Comparison of ENCODE assay signal across 8 mouse cellular contexts in the genomic region with DNA sequence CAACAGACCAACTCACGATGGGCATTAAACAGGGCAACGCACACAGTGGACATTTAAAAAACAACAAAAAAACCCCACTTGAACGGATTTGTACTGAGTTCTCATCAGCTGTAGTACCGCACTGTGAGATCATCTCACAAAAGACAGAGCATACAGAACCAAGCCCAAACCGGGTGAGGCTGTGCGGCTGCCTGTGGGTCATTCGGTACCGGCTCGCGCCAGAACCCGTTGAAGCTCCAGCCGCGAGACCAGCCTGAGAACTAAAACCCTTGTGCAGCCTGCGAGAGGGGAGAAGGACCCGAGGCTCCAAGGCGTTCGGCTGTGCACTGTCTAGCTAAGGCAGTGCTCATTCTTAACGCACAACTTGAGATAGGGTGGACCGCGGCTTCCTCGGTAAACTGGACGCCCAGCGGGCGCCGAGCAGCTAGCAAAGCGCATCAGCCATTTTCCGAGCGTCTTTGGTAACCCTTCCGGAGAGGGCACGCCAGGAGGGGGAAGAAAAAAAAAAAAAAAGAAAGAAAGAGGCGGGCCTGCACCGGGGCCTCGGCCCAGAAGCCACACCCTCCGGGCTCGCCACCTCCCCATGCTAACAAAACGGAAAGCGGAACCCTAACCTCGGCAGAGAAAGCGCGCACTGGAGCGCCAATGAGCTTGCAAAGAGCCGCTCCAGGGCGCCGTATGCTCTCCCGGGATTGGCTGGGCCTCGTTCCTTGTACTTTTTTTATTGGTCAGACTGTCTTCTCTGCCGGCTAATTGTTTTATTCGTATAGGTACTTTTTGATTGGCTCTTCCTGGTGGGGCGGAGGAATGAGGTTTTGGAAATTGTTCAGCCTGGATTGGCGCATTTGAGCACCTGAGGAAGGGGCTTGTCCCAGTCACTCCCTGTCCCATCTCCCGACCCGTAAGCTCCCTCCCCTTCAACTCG. TPM values are rescaled to one million over a fixed set of nuclear protein-coding genes. Genes with fewer than 3 reads are reported as not detected.
DNase-seq lines count a peak whose midpoint lies in the region; ATAC-seq and TF ChIP-seq lines count a peak whose summit lies in the region.

No protein-coding gene starts in this region.

- H3K9ac ChIP-seq in ES-E14 (ENCODE audit: insufficient read depth, low read depth, low read length, poor library complexity, severe bottlenecking): peak overlapping the region; percentile 93
- peak overlapping the region; percentile 94 for H3K9ac ChIP-seq in forebrain, embryonic 15.5 days (replicated peaks)

- H3K4me2 ChIP-seq in forebrain, embryonic 15.5 days (replicated peaks): peak overlapping the region; percentile 86

- no peaks in the 10 kb centered on the region for H3K27me3 ChIP-seq in forebrain, embryonic 15.5 days

- in situ Hi-C loops in ES-E14 (cut with MboI; ENCODE audit: low sequenced_read_pairs in 2 of 2, unreplicated experiment in 2 of 2): no loop called here

- peak; percentile 95 for ATAC-seq in forebrain, embryonic 15.5 days (replicated peaks)
- ATAC-seq in neutrophil, adult 5-6 weeks (ENCODE audit: extremely low read depth, insufficient number of reproducible peaks, low FRiP score, poor library complexity, severe bottlenecking): peak; percentile 90

- WGBS in forebrain, embryonic 15.5 days: under 1% methylated on average over 53 of the region's 53 CpGs
- WGBS in lung, adult 2 months: under 1% methylated on average over 53 of the region's 53 CpGs

- TF ChIP-seq CTCF in lung, adult 2 months (IDR thresholded peaks at IDR 0.05; ENCODE audit: insufficient read depth, low read length): no peak

- no peaks in the 10 kb centered on the region for H3K9me3 ChIP-seq in ES-E14 (ENCODE audit: control insufficient read depth, insufficient read depth, low read depth, low read length)
- no peaks in the 10 kb centered on the region for H3K9me3 ChIP-seq in forebrain, embryonic 15.5 days

- peak overlapping the region; percentile 91 to 99 for H3K4me3 ChIP-seq in ES-E14 (ENCODE audit: insufficient read depth in 1 of 2, low read depth in 1 of 2, low read length in 2 of 2, poor library complexity in 1 of 2, severe bottlenecking in 1 of 2)
- H3K4me3 ChIP-seq in forebrain, embryonic 15.5 days: peak overlapping the region; percentile 88
- peak overlapping the region; percentile 92 for H3K4me3 ChIP-seq in lung, adult 2 months (replicated peaks; ENCODE audit: extremely low read depth, low read depth, low read length)

- intact Hi-C loops in heart, postnatal 25 days (cut with DNase I): loop anchor here (5.0 kb wide), 1 partner anchor 269 kb away; a partner anchor contains a TSS

- TF ChIP-seq POLR2A in lung, adult 2 months (IDR thresholded peaks at IDR 0.05; ENCODE audit: borderline replicate concordance, extremely low read depth, low read depth, low read length): peak; percentile 33; the same call in 1 of the 2 replicates

- DNase-seq in ES-E14 (ENCODE audit: low read depth, low spot score): peak; percentile 97
- DNase-seq in cerebellum, adult 11-12 months: peak; percentile 99
- peak; percentile 97 for DNase-seq in heart, postnatal 25 days (ENCODE audit: low spot score)
- DNase-seq in layer of hippocampus, adult 18-20 months (ENCODE audit: low spot score in 2 of 2): peak; percentile 98 to 99
- DNase-seq in lung, adult 2 months: peak; percentile 88
- DNase-seq in thymus, adult 18-20 months: peak; percentile 97 to 98

- H3K27ac ChIP-seq in ES-E14 (ENCODE audit: insufficient read depth, low read depth, low read length, poor library complexity, severe bottlenecking): peak overlapping the region; percentile 65
- H3K27ac ChIP-seq in forebrain, embryonic 15.5 days (replicated peaks): peak overlapping the region; percentile 100

- H3K36me3 ChIP-seq in ES-E14 (ENCODE audit: control insufficient read depth, insufficient read depth, low read length, poor library complexity, severe bottlenecking): no peaks in the 10 kb centered on the region
- H3K36me3 ChIP-seq in forebrain, embryonic 15.5 days: no peaks in the 10 kb centered on the region

- peaks cover 2% of the 10 kb centered on the region in 2 experiments; a peak in 1 of 4 replicates for H3K4me1 ChIP-seq in ES-E14 (ENCODE audit: control insufficient read depth in 2 of 2, insufficient read depth in 2 of 2, low read length in 2 of 2, poor library complexity in 1 of 2)
- H3K4me1 ChIP-seq in forebrain, embryonic 15.5 days: peaks cover 25% of the 10 kb centered on the region
- H3K4me1 ChIP-seq in lung, adult 2 months (ENCODE audit: control insufficient read depth, insufficient read depth, low read length): peaks cover 7% of the 10 kb centered on the region

TF ChIP-seq in ES-E14, 5 proteins besides CTCF, POLR2A, EP300 and RAD21:
- peak; percentile 92 for TF ChIP-seq CHD2 (IDR thresholded peaks at IDR 0.05; ENCODE audit: low read depth, low read length)
- peak; percentile 96 for TF ChIP-seq ZNF384 (IDR thresholded peaks at IDR 0.05; ENCODE audit: low read depth, low read length)
- TF ChIP-seq HCFC1 (IDR thresholded peaks at IDR 0.05; ENCODE audit: borderline replicate concordance, insufficient read depth, low read length): 0 out of 2 replicates have a peak, but pooled peaks have one; percentile 23
- no peak for TF ChIP-seq MAFK (IDR thresholded peaks at IDR 0.05; ENCODE audit: insufficient read depth, low read depth, low read length)

RNA-seq across cellular contexts. Expression of a gene that starts 0.7 kb away (rescaled TPM):
- total RNA-seq in ES-E14 (2012; rRNA removed): 40.8 and 47.3 TPM in 2 replicates
- 54.6 and 60.5 TPM in 2 replicates for polyA plus RNA-seq in forebrain, embryonic 15.5 days (2015; fragmentation: Nextera tagmentation; extraction: Ambion mirVana)
- 10 to 100 TPM; 13.4 to 15.4 TPM for total RNA-seq in heart, postnatal 25 days (2021)
- 10 to 100 TPM; 24.8 to 32.4 TPM for total RNA-seq in layer of hippocampus, adult 18-20 months (2021)
- 43.2 and 139 TPM in 2 replicates for polyA plus RNA-seq in lung, adult 2 months (2012; rRNA removed)
- total RNA-seq in neutrophil, adult 5-6 weeks (2017): 53.0 and 54.8 TPM in 2 replicates

Comparison
In these comparisons a context has a peak if more than half of its experiments do, and no peak if none do; other contexts are left out.
1. Peak in every context shown above with its lines: DNase-seq, ATAC-seq, H3K4me3 ChIP-seq and H3K27ac ChIP-seq.